Mouse (Mus musculus): ENCODE measurements around the gene Zmynd8.
A peak's percentile ranks its signal among the peaks of the same experiment; 100 is the strongest.

The Zmynd8 gene

GRCm38 (mm10) chr2:165899474-165899873 is 658 bp upstream of the Zmynd8 start:
- DNase-seq (ENCODE audit: low spot score in 2 of 2): no peak

- DNase-seq (ENCODE audit: low spot score in 2 of 2): no peak
Measured at GRCm38 (mm10) chr2:165896171-165896570, 2.6 kb downstream of the Zmynd8 start.

- DNase-seq (ENCODE audit: low spot score in 2 of 2): no peak
Measured at GRCm38 (mm10) chr2:165895687-165896086, 3.1 kb downstream of the Zmynd8 start.

GRCm38 (mm10) chr2:165894533-165894932 is 4.3 kb downstream of the Zmynd8 start:
- no peak for DNase-seq (ENCODE audit: low spot score in 2 of 2)

- no peak for DNase-seq (ENCODE audit: low spot score in 2 of 2)
Measured at GRCm38 (mm10) chr2:165893232-165893631, 5.6 kb downstream of the Zmynd8 start.

- no peak for DNase-seq (ENCODE audit: low spot score in 2 of 2)
Measured at GRCm38 (mm10) chr2:165892626-165893025, 6.2 kb downstream of the Zmynd8 start.

GRCm38 (mm10) chr2:165890401-165890800 is 8.4 kb downstream of the Zmynd8 start:
- DNase-seq (ENCODE audit: low spot score in 2 of 2): no peak

- no peak for DNase-seq (ENCODE audit: low spot score in 2 of 2)
Measured at GRCm38 (mm10) chr2:165889874-165890273, 8.9 kb downstream of the Zmynd8 start.

- no peak for DNase-seq (ENCODE audit: low spot score in 2 of 2)
Measured at GRCm38 (mm10) chr2:165889266-165889665, 9.6 kb downstream of the Zmynd8 start.

- DNase-seq (ENCODE audit: low spot score in 2 of 2): no peak
Measured at GRCm38 (mm10) chr2:165888813-165889221, 10.0 kb downstream of the Zmynd8 start.

GRCm38 (mm10) chr2:165888396-165888795 is 10.4 kb downstream of the Zmynd8 start:
- peak; percentile 71 to 77 for DNase-seq (ENCODE audit: low spot score in 2 of 2)

GRCm38 (mm10) chr2:165886857-165887628 is 11.8 kb downstream of the Zmynd8 start:
- no peak for DNase-seq (ENCODE audit: low spot score in 2 of 2)

GRCm38 (mm10) chr2:165886482-165886856 is 12.3 kb downstream of the Zmynd8 start:
- DNase-seq (ENCODE audit: low spot score in 2 of 2): no peak

- no peak for DNase-seq (ENCODE audit: low spot score in 2 of 2)
Measured at GRCm38 (mm10) chr2:165885951-165886320, 12.9 kb downstream of the Zmynd8 start.

GRCm38 (mm10) chr2:165885225-165885950 is 13.4 kb downstream of the Zmynd8 start:
- DNase-seq (ENCODE audit: low spot score in 2 of 2): peak; percentile 67 to 74

GRCm38 (mm10) chr2:165884577-165885224 is 14.1 kb downstream of the Zmynd8 start:
- DNase-seq (ENCODE audit: low spot score in 2 of 2): peak; percentile 93 to 97

- peak in 1 of 2 experiments; percentile 65 for DNase-seq (ENCODE audit: low spot score in 2 of 2)
Measured at GRCm38 (mm10) chr2:165883846-165884576, 14.8 kb downstream of the Zmynd8 start.

- no peak for DNase-seq (ENCODE audit: low spot score in 2 of 2)
Measured at GRCm38 (mm10) chr2:165883006-165883405, 15.8 kb downstream of the Zmynd8 start.

- no peak for DNase-seq (ENCODE audit: low spot score in 2 of 2)
Measured at GRCm38 (mm10) chr2:165881585-165882431, 17.0 kb downstream of the Zmynd8 start.

GRCm38 (mm10) chr2:165881220-165881584 is 17.6 kb downstream of the Zmynd8 start:
- no peak for DNase-seq (ENCODE audit: low spot score in 2 of 2)

Data from frontal cortex, postnatal 10 days (tissue).